Mouse (Mus musculus) limb, embryonic 10.5 days (tissue): ENCODE data around the gene Asah2. TPM values are rescaled to one million over a fixed set of nuclear protein-coding genes. Genes with fewer than 3 reads are reported as not detected.
A peak's percentile ranks its signal among the peaks of the same experiment; 100 is the strongest.

Experiments used
- DNase-seq: peaks from one replicate; pipeline ENCODE4 v3.0.0-alpha.2; 2017; ENCODE audit warnings: low spot score
- H3K27ac ChIP-seq: fragments of 300-500 bp; sonication (generic); 2 replicates; pipeline ENCODE4 v1.5.1; 2016; ENCODE audit warnings: mild to moderate bottlenecking
- H3K27me3 ChIP-seq: fragments of 300-500 bp; sonication (generic); 2 replicates; pipeline ENCODE4 v1.6.1; 2016; ENCODE audit warnings: low read depth, mild to moderate bottlenecking; ENCODE audit not compliant: poor library complexity, severe bottlenecking
- H3K36me3 ChIP-seq: fragments of 300-500 bp; sonication (generic); 2 replicates; pipeline ENCODE4 v1.6.1; 2016; ENCODE audit warnings: mild to moderate bottlenecking, moderate library complexity
- H3K4me1 ChIP-seq: fragments of 300-500 bp; sonication (generic); 2 replicates; pipeline ENCODE4 v1.6.1; 2016
- H3K4me3 ChIP-seq: fragments of 300-500 bp; sonication (generic); 2 replicates; pipeline ENCODE4 v1.5.1; 2016; ENCODE audit warnings: mild to moderate bottlenecking, moderate library complexity
- H3K9me3 ChIP-seq: fragments of 300-500 bp; sonication (generic); replicated peaks from 2 replicates; pipeline ENCODE4 v1.6.1; 2016; ENCODE audit warnings: mild to moderate bottlenecking
- WGBS: fragments of 180-500 bp; shearing (Covaris S2); methylation state at CpG from one replicate; pipeline ENCODE4 v1.1.7; 2016; 5-methylcytosine and 5-hydroxymethylcytosine counted together
- polyA plus RNA-seq: library from polyadenylated mRNA; unstranded; fragments of >200 nt; fragmentation: Nextera tagmentation; extraction: Ambion mirVana; gene quantifications from 2 replicates; pipeline ENCODE4 v1.2.1, GENCODE M21; 2016

The Asah2 gene
- polyA plus RNA-seq, 1 experiment from 2014 or later: 0.73 TPM

DNA sequence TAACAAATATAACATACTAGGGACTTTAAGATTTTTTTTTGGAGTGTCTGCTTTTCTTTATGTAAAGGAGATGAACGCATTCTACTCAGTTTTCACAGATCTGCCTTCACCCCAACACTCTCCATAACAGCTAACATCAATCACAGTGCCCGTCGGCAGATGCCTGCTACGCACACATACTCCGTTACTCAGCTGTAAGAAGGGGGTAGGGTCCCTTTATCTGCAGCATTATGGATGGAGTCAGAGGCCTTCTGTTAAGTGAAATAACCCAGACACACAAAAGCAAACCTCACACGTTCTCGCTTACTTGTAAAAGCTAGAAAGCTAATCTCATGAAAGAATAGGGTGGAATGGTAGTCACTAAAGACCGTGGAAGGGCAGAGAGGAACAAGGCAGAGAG lies 88.3 kb downstream of the Asah2 start:
- peak overlapping the region; percentile 61; the same call in 1 of the 2 replicates for H3K27ac ChIP-seq
- DNase-seq: peak; percentile 34
- WGBS: 26% methylated on average over 8 of the region's 8 CpGs

DNA sequence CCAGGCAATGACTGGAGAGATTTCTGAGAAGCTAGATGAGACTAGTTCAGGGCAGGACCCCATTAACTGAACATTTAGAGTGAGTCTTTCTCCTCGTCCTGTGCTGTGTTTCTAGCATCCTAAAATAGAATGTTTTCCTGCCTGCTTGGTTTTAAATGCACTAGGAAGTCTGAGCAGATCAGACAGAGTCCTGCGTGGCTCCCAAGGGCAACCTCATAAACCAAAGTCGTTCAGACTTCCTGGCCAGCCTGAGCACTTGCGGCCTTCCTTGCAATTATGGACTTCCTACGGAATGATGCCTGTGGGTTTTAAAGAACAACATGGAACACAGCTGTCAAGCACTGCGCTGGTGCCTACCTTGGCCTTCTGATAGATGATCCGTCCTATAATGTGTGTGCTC lies 89.4 kb downstream of the Asah2 start:
- Histone ChIP-seq H3K27me3 (no peaks in the 10 kb centered on the region), H3K4me1 (peaks cover 38% of the 10 kb centered on the region), H3K36me3 (no peaks in the 10 kb centered on the region), H3K4me3 (no peak overlapping the region), H3K9me3 (no peaks in the 10 kb centered on the region), H3K27ac (peak overlapping the region; percentile 81)
- peak; percentile 37 for DNase-seq
- WGBS: 37% methylated on average over 7 of the region's 7 CpGs

More for the DNA sequence above, 88.3 kb downstream of the Asah2 start:
- Histone ChIP-seq H3K9me3 (no peaks in the 10 kb centered on the region), H3K4me1 (peaks cover 38% of the 10 kb centered on the region), H3K27me3 (no peaks in the 10 kb centered on the region), H3K36me3 (no peaks in the 10 kb centered on the region), H3K4me3 (no peak overlapping the region)

DNA sequence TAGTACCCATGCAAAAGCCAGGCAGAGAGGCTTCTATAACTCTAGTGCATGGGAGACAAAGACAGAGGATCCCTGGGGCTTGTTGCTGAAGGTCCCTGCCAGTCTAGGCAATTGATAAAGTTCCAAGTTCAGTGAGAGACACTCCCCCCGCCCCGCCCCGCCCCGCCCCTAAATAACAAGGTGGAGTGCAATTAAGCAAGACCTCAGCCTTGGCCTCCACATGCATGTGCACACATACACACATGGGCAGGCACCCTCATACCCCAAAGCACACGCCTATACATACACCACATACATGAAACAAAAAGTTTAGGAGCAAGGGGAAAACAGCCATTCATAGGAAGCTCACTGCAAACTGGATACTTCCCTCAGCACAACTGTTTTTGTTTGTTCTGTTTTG lies 90.0 kb downstream of the Asah2 start:
- Histone ChIP-seq H3K27ac (peak overlapping the region; percentile 81), H3K27me3 (no peaks in the 10 kb centered on the region), H3K4me3 (no peak overlapping the region), H3K4me1 (peaks cover 38% of the 10 kb centered on the region), H3K36me3 (no peaks in the 10 kb centered on the region), H3K9me3 (no peaks in the 10 kb centered on the region)
- WGBS: 96% methylated on average over 5 of the region's 5 CpGs
- no peak for DNase-seq

DNA sequence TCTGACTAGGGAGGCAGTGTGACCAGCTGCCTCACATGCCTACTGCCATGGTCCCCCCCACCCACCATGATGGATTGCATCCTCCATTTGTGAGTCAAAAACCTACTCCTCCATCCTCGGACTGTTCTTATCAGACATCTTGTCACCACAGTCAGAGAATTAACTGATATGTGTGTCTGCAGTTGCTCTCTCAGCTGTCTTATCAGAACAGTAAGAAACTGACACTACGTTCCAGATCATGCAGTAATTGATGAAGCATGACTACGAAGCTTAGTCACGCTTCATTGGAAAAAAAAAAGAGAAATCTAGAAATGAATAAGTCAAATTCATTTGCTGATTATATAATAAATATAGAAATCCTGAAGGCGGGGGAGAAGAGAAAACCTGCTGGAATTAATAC lies 105.4 kb downstream of the Asah2 start:
- Histone ChIP-seq H3K9me3 (no peaks in the 10 kb centered on the region), H3K4me1 (no peaks in the 10 kb centered on the region), H3K4me3 (no peak overlapping the region), H3K27ac (no peak overlapping the region), H3K36me3 (no peaks in the 10 kb centered on the region), H3K27me3 (no peaks in the 10 kb centered on the region)
- DNase-seq: no peak
- 78% methylated on average over 5 of the region's 5 CpGs for WGBS

DNA sequence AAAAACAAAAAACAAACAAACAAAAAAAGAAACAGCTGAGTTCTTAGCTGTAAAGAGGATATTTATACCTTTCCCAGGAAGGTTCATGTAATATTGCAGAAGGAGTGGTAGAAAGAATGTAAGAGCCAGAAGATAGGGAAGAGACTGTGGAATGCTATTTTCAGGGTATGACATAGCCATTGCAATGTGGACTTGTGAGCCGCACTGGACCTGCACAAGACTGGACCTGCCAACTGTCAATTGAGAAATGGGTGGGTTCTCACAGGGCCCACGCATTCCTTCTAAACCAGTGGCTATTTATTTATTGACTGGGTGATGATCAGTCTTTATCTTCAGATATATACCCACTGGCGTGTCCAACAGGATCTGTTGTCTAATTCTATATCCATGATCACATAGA lies 111.1 kb downstream of the Asah2 start:
- H3K4me3 ChIP-seq: no peak overlapping the region
- no peaks in the 10 kb centered on the region for H3K36me3 ChIP-seq
- no peaks in the 10 kb centered on the region for H3K9me3 ChIP-seq
- 94% methylated on average over 3 of the region's 3 CpGs for WGBS
- H3K27me3 ChIP-seq: no peaks in the 10 kb centered on the region
- H3K27ac ChIP-seq: no peak overlapping the region
- no peaks in the 10 kb centered on the region for H3K4me1 ChIP-seq
- DNase-seq: no peak

DNA sequence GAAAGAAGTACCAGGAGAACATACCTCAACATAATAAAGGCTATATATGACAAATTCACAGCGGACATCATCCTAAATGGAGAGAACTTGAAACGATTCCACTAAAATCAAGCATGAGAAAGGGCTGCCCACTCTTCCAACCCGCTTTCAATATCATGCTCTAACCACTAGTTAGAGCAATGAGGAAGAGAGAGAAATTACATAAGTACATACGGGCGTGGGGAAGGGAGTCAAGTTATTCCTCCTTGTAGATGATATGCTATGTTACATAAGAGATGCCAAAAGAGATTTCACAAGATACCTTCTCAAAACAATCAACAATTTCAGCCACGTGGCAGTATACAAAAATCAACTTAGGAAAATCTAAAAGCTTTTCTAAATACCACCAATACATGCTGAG lies 117.0 kb downstream of the Asah2 start:
- no peaks in the 10 kb centered on the region for H3K4me1 ChIP-seq
- no peak overlapping the region for H3K4me3 ChIP-seq
- 94% methylated on average over 6 of the region's 6 CpGs for WGBS
- H3K9me3 ChIP-seq: no peaks in the 10 kb centered on the region
- no peaks in the 10 kb centered on the region for H3K36me3 ChIP-seq
- no peaks in the 10 kb centered on the region for H3K27me3 ChIP-seq
- DNase-seq: no peak
- no peak overlapping the region for H3K27ac ChIP-seq

DNA sequence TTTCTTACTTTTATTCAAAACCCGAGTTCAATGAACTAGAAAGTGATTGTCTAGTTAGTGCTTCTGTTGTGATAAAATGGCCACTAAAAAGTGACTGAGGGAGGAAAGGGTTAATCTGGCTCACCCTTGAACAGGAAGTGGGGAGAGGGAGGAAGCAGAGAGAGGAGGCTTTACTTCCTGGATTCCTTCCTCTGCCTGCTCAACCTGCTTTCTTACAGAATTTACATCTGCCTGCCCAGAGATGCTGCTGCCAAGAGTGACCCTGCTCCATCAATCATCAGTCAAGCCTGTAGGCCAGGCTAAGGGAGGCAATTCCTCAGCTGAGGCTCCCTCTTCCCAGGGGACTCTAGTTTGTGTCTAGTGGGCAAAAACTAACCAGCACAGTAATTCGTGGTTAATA lies 132.1 kb downstream of the Asah2 start:
- WGBS: 82% methylated on average over 2 of the region's 2 CpGs
- H3K27ac ChIP-seq: 0 out of 2 replicates have a peak overlapping the region, but pooled peaks have one; percentile 19
- no peak for DNase-seq
- H3K36me3 ChIP-seq: no peaks in the 10 kb centered on the region
- H3K4me3 ChIP-seq: no peak overlapping the region
- H3K4me1 ChIP-seq: no peaks in the 10 kb centered on the region; the same call in 1 of the 2 replicates
- no peaks in the 10 kb centered on the region for H3K9me3 ChIP-seq
- H3K27me3 ChIP-seq: peaks cover 7% of the 10 kb centered on the region; the same call in 1 of the 2 replicates

DNA sequence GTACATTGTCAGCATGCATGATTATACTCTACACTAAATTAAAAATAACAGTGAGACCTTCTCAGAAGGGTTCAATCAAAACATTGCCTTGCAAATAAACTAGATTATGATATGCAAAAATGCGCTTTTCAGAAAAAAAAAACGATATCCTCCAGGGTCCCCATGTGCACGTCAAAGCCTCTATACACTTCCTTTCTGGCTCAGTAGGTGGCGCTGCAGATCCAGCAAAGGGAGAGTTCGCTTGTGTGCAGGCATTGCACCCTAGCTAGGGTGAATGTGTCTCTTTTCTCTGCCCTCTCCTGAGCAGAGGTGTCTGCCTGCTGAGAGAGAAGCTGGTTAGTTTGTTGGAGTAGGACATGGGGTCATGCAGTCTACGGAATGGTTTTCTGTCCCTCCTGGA lies 136.0 kb downstream of the Asah2 start:
- H3K4me3 ChIP-seq: no peak overlapping the region
- WGBS: 16% methylated on average over 6 of the region's 6 CpGs
- DNase-seq: peak; percentile 86
- H3K36me3 ChIP-seq: no peaks in the 10 kb centered on the region
- H3K4me1 ChIP-seq: no peaks in the 10 kb centered on the region; the same call in 1 of the 2 replicates
- no peaks in the 10 kb centered on the region for H3K9me3 ChIP-seq
- peaks cover 11% of the 10 kb centered on the region; the same call in 1 of the 2 replicates for H3K27me3 ChIP-seq
- no peak overlapping the region for H3K27ac ChIP-seq

DNA sequence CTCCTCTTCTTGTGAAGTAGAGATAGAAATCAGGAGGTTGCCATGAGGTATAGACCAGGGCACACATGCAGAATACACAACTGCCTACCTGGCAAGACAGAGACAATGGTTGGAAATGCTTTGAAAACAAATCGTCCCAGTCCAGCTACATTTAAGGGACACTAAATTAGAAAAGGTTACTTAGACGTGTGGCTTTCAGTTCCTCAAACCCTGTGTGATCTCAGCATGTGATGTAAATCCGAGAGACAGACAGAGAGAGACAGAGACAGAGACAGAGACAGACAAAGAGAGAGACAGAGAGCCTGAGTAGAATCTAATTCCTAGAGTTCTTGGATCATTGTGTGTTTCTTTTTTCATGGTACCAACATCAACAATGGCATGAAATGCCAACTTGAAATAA lies 136.6 kb downstream of the Asah2 start:
- no peaks in the 10 kb centered on the region for H3K36me3 ChIP-seq
- H3K9me3 ChIP-seq: no peaks in the 10 kb centered on the region
- no peak overlapping the region for H3K27ac ChIP-seq
- peaks cover 11% of the 10 kb centered on the region; the same call in 1 of the 2 replicates for H3K27me3 ChIP-seq
- no peaks in the 10 kb centered on the region; the same call in 1 of the 2 replicates for H3K4me1 ChIP-seq
- no peak overlapping the region for H3K4me3 ChIP-seq
- 61% methylated on average over 3 of the region's 3 CpGs for WGBS
- DNase-seq: no peak

DNA sequence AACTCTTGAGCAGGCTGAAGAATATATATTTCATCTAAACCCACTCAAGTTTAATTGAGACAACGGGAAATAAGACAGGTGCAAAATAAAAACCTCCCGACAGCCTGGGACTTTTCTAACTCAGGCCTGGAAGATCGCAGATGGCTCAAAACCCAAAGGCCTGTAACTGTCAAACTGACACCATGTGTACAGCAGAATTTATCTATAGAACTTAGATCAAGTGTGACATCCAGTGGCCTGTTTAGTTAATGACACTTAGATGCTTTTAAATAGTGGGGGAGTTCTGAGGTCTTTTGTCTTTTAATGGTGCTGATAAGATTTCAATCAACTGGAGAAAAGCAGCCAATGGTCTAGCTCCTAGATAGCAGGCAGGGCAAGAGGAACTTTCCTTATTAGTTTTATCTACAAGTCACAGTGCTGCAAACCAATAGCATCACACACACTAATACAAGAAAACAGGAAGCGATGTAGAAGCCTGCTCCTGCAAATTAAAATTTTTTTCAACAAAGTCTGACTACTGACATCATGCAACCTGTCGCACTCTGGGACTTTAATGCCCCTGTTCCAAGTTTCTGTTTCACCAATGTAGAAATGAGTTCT lies 140.0 kb downstream of the Asah2 start:
- DNase-seq: no peak
- no peak overlapping the region for H3K4me3 ChIP-seq
- no peaks in the 10 kb centered on the region for H3K9me3 ChIP-seq
- H3K27me3 ChIP-seq: peaks cover 11% of the 10 kb centered on the region; the same call in 1 of the 2 replicates
- no peak overlapping the region for H3K27ac ChIP-seq
- WGBS: 81% methylated on average over 5 of the region's 5 CpGs
- no peaks in the 10 kb centered on the region for H3K36me3 ChIP-seq
- no peaks in the 10 kb centered on the region for H3K4me1 ChIP-seq

DNA sequence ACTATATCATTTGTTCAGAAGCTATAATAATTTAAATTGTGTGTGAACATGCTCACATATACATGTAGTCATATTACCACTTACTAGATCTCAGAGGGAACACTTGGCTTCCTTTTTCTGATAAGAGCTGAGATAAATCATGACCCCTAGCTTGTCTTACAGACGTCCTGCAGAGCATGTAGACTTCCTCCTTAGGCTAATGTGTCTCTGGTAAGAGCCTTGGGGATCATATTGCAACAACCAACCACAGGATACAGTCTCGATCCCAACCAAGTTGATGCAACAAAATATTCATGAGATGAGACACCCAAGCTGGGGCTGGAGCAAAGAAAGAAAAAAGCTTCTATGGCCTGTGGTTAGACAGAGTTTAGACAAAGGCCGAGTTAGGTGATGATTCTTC lies 144.9 kb downstream of the Asah2 start:
- no peaks in the 10 kb centered on the region for H3K27me3 ChIP-seq
- no peaks in the 10 kb centered on the region for H3K9me3 ChIP-seq
- H3K4me3 ChIP-seq: no peak overlapping the region
- WGBS: 48% methylated on average over 3 of the region's 3 CpGs
- H3K36me3 ChIP-seq: no peaks in the 10 kb centered on the region
- H3K27ac ChIP-seq: no peak overlapping the region
- H3K4me1 ChIP-seq: no peaks in the 10 kb centered on the region
- no peak for DNase-seq

DNA sequence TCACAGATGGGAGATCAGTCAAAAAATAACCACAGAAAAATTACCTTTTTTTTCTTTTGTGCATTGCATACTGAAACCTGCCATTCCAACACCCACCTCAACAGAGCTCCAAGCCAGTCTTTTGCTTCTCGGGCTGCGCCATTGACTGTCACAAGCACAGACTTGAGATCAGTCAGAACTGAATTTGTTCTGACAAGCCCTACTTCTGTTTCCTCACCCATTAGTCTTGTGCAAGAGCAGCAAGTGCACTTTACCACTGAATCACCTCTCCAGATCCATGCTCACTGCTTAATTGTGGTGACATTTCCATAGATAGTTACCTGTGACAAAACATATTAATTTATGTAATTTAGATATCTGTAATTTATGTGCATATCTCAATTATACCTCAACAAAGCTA lies 147.6 kb downstream of the Asah2 start:
- no peaks in the 10 kb centered on the region for H3K27me3 ChIP-seq
- WGBS: 94% methylated on average over 2 of the region's 2 CpGs

DNA sequence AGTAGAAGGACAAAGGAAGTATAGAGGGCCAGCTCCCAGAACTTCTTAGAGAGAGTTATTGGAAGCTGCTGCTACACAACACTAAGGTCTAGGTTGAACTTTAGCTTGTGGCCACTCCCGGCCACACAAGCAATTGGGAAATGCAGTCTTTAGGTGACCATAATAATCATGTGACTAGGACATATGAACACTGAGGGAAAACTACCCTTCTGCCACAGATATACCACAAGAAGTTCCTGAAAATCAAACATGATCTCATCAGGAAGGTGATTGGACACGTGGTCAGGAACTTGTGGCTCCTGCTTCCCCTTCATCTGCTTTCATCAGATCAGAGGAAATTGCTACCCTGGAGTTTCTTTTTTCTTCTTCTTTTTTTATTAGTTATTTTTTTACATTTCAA lies 151.7 kb downstream of the Asah2 start:
- no peaks in the 10 kb centered on the region for H3K4me1 ChIP-seq
- DNase-seq: no peak
- no peak overlapping the region for H3K4me3 ChIP-seq
- no peaks in the 10 kb centered on the region for H3K36me3 ChIP-seq
- H3K9me3 ChIP-seq: no peaks in the 10 kb centered on the region
- H3K27ac ChIP-seq: no peak overlapping the region
- 80% methylated on average over 2 of the region's 2 CpGs for WGBS
- no peaks in the 10 kb centered on the region for H3K27me3 ChIP-seq

More for the DNA sequence above, 147.6 kb downstream of the Asah2 start:
- no peaks in the 10 kb centered on the region for H3K9me3 ChIP-seq
- H3K27ac ChIP-seq: no peak overlapping the region
- H3K36me3 ChIP-seq: no peaks in the 10 kb centered on the region
- no peak overlapping the region for H3K4me3 ChIP-seq
- H3K4me1 ChIP-seq: no peaks in the 10 kb centered on the region
- no peak for DNase-seq

DNA sequence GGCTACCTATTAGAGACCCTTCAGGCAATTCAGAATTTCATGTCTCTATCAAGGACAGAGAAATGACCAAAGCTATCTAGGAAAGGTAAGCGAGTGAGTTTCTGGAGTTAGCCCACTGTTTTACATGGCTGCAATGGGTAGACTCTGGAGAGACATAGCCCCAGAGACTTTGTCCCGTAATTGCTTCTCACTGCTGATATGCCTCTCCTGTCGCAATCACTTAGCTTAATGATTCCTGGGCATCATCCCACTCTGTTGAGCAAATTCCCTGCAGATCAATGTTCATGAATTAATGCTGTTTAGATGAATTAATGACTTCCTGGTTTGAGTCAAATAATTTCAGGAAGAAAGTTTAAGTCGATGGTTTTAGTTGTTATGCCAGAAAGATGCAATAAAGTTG lies 153.3 kb downstream of the Asah2 start:
- no peaks in the 10 kb centered on the region for H3K27me3 ChIP-seq
- 88% methylated on average over 4 of the region's 4 CpGs for WGBS
- DNase-seq: no peak

More for the DNA sequence above, 153.3 kb downstream of the Asah2 start:
- Histone ChIP-seq H3K4me3 (no peak overlapping the region), H3K9me3 (no peaks in the 10 kb centered on the region), H3K36me3 (no peaks in the 10 kb centered on the region), H3K4me1 (no peaks in the 10 kb centered on the region), H3K27ac (no peak overlapping the region)
